Mouse (Mus musculus): ENCODE data around the gene Zfp446.
A peak's percentile ranks its signal among the peaks of the same experiment; 100 is the strongest.

Zfp446 gene

GRCm38 (mm10) chr7:13023928-13024731 is 46.5 kb downstream of the Zfp446 start:
- peak; percentile 90 for DNase-seq (ENCODE audit: low read depth, low spot score)

- DNase-seq (ENCODE audit: low read depth, low spot score): no peak
These were observed 47.2 kb downstream of the Zfp446 start for GRCm38 (mm10) chr7:13024805-13025204.

GRCm38 (mm10) chr7:13025511-13026112 is 48.0 kb downstream of the Zfp446 start:
- no peak for DNase-seq (ENCODE audit: low read depth, low spot score)

- DNase-seq (ENCODE audit: low read depth, low spot score): no peak
These were observed 51.3 kb downstream of the Zfp446 start for GRCm38 (mm10) chr7:13028986-13029385.

- DNase-seq (ENCODE audit: low read depth, low spot score): no peak
These were observed 53.4 kb downstream of the Zfp446 start for GRCm38 (mm10) chr7:13031069-13031468.

GRCm38 (mm10) chr7:13031983-13032382 is 54.3 kb downstream of the Zfp446 start:
- DNase-seq (ENCODE audit: low read depth, low spot score): no peak

GRCm38 (mm10) chr7:13032541-13032940 is 54.9 kb downstream of the Zfp446 start:
- DNase-seq (ENCODE audit: low read depth, low spot score): no peak

- no peak for DNase-seq (ENCODE audit: low read depth, low spot score)
These were observed 56.0 kb downstream of the Zfp446 start for GRCm38 (mm10) chr7:13033451-13034147.

- DNase-seq (ENCODE audit: low read depth, low spot score): peak; percentile 96
These were observed 56.7 kb downstream of the Zfp446 start, which contains the start of gene Chmp2a for GRCm38 (mm10) chr7:13034148-13034977. TSS of gene Chmp2a (minus strand) at chr7:13034807.
